Mouse (Mus musculus) megakaryocyte, embryonic 14.5 days (primary cell): ENCODE data around the gene Notch1. TPM values are rescaled to one million over a fixed set of nuclear protein-coding genes. Genes with fewer than 3 reads are reported as not detected.

ENCODE experiments used
- H3K27me3 ChIP-seq: replicated peaks from 2 replicates; pipeline ENCODE3; 2012; ENCODE audit warnings: inconsistent platforms
- H3K36me3 ChIP-seq: replicated peaks from 2 replicates; pipeline ENCODE3; 2012; ENCODE audit warnings: low read length, inconsistent platforms, mixed read lengths
- H3K4me1 ChIP-seq: 2 replicates; pipeline ENCODE4 v1.6.1; 2012; ENCODE audit warnings: inconsistent platforms
- H3K4me3 ChIP-seq: replicated peaks from 2 replicates; pipeline ENCODE3; 2012; ENCODE audit warnings: moderate library complexity, mild to moderate bottlenecking, inconsistent platforms
- H3K9me3 ChIP-seq: 2 replicates; pipeline ENCODE4 v1.6.1; 2012; ENCODE audit warnings: inconsistent platforms
- FLI1 ChIP-seq: IDR thresholded peaks from 2 replicates; pipeline ENCODE4 v1.6.1; 2012; ENCODE audit warnings: low read length, inconsistent platforms, mixed read lengths
- GATA1 ChIP-seq: IDR thresholded peaks from 3 replicates; pipeline ENCODE4 v1.6.1; 2012; ENCODE audit warnings: mixed read lengths, low read length, inconsistent platforms, borderline replicate concordance
- polyA plus RNA-seq: library from polyadenylated mRNA; stranded (reverse); fragments of >175 nt; gene quantifications from 2 replicates; pipeline ENCODE4 v1.2.3, GENCODE M21; 2012; ENCODE audit warnings: low replicate concordance; ENCODE audit not compliant: insufficient read depth

Gene Notch1
- polyA plus RNA-seq, 1 experiment, result 4.2 TPM

DNA sequence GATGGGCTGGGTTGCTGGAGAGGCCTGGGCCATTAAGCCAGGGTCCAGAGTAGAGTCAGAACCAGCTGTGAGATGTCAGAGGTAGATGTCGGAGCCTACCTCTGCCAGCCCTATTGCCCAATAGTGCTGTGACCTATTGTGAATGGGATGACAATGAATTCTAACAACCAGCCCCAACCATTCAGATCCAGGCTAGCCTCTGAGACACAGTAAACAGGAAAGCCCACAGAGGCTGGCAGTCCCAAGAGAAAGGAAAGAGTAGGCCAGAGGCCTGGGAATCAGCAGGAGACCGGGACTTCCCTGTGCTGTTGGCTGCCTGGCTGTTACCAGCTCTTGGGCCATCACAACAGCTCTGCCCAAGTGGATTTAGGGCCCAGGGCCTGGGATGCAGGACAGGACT, 1.1 kb downstream of the Notch1 start:
- Histone ChIP-seq H3K36me3 (no peaks in the 10 kb centered on the region), H3K4me1 (peaks cover 29% of the 10 kb centered on the region), H3K9me3 (peaks cover 2% of the 10 kb centered on the region), H3K4me3 (no peak overlapping the region), H3K27me3 (peaks cover 69% of the 10 kb centered on the region)
- TF ChIP-seq FLI1, result no peak
- no peak for TF ChIP-seq GATA1

DNA sequence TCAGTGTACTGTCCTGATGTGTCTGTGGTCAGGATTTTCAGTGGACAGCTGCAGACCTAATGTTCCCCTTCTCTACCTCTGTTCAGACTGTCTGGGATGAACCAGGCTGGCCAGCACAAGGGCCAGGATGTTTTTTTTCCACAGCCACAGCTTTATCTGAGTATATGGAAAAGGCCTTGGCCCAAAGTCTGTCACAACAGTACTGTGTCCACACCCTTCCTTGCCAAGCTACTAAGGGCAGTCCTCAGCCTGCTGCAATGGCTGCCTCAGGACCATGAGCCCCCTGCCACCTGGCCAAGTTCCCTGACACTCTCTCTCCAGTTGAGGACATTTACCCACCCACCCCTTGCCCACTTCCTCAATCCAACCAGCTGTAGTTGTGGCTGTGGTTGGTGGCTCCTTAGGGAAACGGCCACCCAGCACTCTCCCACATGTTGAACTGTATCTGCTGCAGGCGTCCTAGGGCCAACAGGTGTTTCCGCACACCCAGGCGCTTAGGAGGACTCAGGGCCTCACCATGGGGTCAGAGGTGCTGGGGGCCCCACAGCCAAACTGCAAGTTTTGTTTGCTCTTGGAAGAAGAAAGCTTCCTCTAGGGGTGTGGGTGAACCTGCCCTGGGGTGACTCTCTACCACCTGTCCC, 3.2 kb downstream of the Notch1 start:
- no peaks in the 10 kb centered on the region for H3K9me3 ChIP-seq
- H3K4me3 ChIP-seq, result no peak overlapping the region
- H3K36me3 ChIP-seq, result no peaks in the 10 kb centered on the region
- peaks cover 28% of the 10 kb centered on the region for H3K4me1 ChIP-seq
- TF ChIP-seq GATA1 (no peak), FLI1 (no peak)
- H3K27me3 ChIP-seq, result peaks cover 67% of the 10 kb centered on the region

DNA sequence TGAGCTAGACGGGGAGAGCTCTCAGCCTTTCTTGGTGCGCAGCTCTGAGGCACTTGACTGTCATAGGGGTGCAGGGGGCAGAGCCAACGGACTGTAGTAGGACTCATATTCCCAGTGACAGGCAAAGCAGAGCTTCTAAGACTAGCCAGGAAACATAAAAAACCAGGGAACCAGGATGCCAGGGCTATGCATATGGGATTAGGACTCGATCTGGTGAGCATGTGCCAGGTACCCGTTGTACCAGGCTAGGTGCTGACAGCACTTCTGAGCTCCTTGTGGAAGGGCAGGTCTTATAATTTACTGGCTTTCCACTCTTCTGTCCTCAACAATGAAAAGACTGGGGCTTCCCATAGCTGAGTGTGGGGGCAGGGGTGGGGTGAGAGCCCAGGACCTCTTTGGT, 7.8 kb downstream of the Notch1 start:
- no peaks in the 10 kb centered on the region for H3K36me3 ChIP-seq
- peaks cover 67% of the 10 kb centered on the region for H3K27me3 ChIP-seq
- TF ChIP-seq GATA1, result no peak
- no peak for TF ChIP-seq FLI1
- peaks cover 58% of the 10 kb centered on the region for H3K4me1 ChIP-seq
- no peaks in the 10 kb centered on the region for H3K9me3 ChIP-seq
- no peak overlapping the region for H3K4me3 ChIP-seq

DNA sequence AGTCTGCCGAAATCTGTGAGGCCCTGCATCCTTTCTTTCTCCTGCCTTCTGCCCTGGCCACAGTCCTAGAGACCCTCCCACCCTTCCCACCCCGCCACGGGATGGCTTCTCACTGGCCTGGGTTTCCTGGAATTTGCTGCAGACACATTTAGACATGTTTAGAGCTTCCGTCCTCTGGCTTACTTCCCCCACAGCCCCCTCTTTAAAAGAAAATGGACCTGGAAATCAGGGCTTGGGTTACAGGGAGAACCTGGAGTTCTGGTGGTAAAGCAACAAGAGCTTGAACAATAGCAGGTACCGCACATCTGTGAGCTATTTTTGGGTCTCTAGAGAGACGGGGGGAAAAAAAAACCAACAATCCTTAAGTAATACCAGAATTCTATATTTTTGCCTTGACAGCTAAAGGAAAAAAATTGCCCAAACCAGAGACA, 8.5 kb downstream of the Notch1 start:
- H3K4me3 ChIP-seq, result peak overlapping the region; percentile 47
- H3K4me1 ChIP-seq, result peaks cover 58% of the 10 kb centered on the region
- H3K36me3 ChIP-seq, result no peaks in the 10 kb centered on the region
- H3K27me3 ChIP-seq, result peaks cover 67% of the 10 kb centered on the region
- H3K9me3 ChIP-seq, result no peaks in the 10 kb centered on the region
- TF ChIP-seq GATA1 (no peak), FLI1 (no peak)

DNA sequence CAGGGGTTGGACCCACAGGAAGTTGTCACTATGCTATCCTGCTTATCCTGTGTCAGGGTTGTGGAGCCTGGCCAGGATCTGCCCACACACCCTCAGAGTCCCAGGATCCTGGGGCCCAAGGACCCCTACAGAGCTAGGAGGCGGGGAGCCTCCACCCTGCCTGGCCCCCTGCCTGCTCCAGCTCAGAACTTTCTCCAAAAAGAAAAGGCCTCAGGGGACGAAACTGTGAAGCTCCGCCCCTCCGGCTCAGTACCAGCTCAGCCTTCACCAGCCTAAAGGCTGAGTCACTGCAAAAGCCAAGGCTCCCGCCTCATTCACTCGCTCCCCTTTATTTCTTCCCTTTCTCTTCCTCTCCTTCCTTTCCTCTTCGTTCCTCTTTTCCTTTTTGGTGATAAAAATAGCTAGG, 9.0 kb downstream of the Notch1 start:
- Histone ChIP-seq H3K4me1 (peaks cover 60% of the 10 kb centered on the region), H3K4me3 (peak overlapping the region; percentile 83)

DNA sequence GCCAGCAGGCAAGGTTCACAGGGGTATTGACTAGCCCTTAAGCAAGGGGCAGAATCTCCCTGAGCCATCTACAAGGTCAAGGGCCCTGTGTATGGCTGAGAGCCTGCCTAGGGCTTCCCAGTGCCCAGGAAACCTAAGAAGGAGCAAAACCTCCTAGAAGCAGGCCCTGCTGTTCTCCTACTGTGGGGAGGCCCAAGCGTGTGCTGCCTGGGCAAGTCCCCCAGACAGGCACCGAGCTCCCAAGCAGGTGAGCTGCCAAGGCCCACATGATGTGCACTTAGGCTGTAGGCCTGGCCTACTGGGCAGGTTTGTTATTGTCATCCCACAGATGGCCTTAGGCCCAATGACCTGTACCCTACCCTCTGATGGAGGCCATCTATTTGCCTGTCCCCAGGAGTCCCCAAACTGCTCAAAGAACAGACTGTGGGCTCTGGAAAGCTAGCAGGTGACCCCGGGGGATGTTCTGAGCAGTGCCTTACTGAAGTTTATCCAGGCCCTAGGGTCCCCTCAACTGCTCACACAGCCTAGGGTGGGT, 9.7 kb downstream of the Notch1 start:
- Histone ChIP-seq H3K9me3 (no peaks in the 10 kb centered on the region), H3K36me3 (peaks cover under 1% of the 10 kb centered on the region), H3K4me1 (peaks cover 67% of the 10 kb centered on the region), H3K4me3 (no peak overlapping the region), H3K27me3 (peaks cover 75% of the 10 kb centered on the region)
- TF ChIP-seq FLI1 (no peak), GATA1 (no peak)

More for the DNA sequence above, 9.0 kb downstream of the Notch1 start:
- TF ChIP-seq FLI1 (no peak), GATA1 (no peak)
- no peaks in the 10 kb centered on the region for H3K9me3 ChIP-seq
- peaks cover 69% of the 10 kb centered on the region for H3K27me3 ChIP-seq
- no peaks in the 10 kb centered on the region for H3K36me3 ChIP-seq

DNA sequence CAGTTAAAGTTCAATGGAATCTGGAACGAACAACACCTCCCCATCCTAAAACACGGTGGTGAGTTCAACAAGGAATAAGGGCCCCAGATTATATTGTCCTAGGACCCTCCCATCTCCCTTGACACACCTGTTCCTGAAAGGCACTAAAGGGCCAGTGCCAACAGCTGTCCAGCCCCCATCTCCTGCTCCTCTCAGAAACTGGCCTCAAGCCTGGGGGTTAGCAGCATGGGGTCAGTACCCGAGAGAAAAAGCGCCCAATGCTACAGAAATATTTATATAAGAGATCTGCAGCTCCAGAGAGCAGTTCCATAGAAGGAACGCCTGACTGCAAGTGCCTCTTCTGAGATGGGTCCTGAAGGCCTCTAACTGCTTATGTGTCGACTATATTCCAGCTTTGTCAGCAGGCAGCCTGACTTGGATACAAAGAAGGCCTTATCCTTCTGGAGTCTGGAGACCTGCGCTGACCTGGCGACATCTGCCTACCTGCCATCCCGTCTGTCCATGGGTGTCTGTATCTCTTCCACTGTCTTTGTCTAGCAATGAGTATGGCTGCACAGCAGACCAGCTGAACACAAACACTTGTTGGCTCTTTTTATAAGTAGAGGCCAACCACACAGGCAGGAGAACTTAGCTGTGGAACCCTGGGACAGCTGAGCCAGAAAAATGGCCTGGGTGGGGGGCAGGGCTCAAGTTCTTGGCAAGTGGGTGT, 11.5 kb downstream of the Notch1 start:
- Histone ChIP-seq H3K36me3 (peaks cover 12% of the 10 kb centered on the region), H3K4me1 (peaks cover 79% of the 10 kb centered on the region), H3K9me3 (no peaks in the 10 kb centered on the region), H3K4me3 (peak overlapping the region; percentile 94), H3K27me3 (peaks cover 80% of the 10 kb centered on the region)
- TF ChIP-seq GATA1 (no peak), FLI1 (no peak)

DNA sequence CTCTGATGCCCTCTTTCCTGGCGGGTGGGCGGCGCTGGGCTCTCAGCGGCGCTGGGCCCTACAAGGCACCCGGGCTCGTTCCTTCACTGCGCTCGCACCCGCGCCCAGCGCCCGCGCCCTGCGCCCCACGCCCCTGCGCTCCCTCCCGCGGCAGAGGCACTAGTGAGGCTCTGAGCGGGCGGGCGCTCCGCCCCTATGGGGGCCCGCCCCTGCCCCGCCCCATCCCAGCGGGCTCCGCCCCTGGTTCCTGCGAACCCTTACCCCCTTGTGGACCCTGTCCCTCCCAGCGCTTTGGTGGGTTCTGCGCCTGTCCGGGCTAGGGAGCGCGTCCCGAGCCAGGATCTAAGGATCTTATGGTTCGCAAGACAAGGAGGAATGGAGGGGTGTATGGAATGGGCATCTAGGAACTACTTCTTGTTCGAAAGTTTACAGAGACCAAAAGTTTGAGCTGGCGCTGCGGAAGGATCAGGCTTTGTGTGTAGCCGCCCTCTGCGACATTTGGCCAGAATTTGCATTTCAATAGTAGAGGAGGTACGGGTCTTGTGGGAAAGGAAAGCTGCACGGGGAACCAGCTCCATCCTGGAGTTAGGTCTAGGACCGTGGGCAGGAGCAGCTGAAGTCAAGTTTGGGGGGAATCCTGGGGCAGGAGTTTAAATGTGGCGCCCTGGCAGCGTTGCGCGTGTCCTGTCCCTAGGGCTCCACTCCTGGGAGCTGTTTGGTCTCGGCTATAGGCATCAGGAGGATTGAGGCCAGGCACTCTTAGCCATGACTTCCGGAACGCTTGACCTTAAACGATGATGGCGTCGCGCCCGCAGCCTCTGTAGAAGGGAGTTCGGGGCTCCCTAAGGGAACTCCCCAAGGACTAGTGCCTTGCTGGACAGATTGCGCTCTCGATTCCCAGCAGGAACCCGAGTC, 12.5 kb downstream of the Notch1 start:
- Histone ChIP-seq H3K4me1 (peaks cover 86% of the 10 kb centered on the region), H3K4me3 (peak overlapping the region; percentile 94), H3K27me3 (peaks cover 83% of the 10 kb centered on the region), H3K36me3 (peaks cover 15% of the 10 kb centered on the region), H3K9me3 (no peaks in the 10 kb centered on the region)
- TF ChIP-seq FLI1, result no peak
- TF ChIP-seq GATA1, result no peak

DNA sequence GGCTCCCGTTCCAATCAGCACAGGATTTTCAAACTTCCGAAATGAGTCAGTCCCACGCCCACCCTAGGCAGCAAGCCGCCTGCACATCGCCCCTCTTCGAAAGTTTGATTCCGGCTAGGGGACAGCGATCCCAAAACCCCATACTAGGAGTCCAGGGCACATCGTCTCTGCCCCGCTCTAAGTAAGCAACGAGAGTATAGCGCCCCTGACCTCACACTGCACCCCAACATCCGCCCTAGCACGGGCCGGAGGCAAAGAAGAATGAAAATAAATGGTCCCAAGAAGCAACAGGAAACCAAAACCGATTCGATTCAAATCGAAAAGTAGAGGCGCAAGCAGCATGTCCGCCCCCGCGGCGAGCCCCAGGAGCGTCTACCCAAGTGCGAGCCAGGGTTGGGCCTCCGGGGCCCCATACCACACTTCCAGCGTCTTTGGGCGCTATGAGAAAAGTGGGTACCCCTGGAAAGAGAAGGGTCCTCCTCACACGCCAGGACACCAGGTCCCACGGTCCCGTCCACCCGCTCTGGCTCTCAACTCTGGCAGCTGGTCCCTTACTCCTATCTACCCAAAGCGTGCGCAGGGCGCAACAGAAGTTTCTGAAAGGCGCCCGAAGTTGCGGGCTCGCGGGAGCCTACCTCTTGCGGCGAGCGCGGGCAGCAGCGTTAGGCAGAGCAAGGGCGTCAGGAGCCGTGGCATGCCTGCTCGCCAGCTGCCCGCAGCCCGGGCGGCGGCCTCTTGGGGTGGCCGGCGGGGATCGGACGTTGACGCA, 13.4 kb downstream of the Notch1 start:
- Histone ChIP-seq H3K4me1 (peaks cover 87% of the 10 kb centered on the region), H3K9me3 (no peaks in the 10 kb centered on the region), H3K4me3 (peak overlapping the region; percentile 94), H3K27me3 (peaks cover 85% of the 10 kb centered on the region), H3K36me3 (peaks cover 18% of the 10 kb centered on the region)
- TF ChIP-seq GATA1, result no peak
- TF ChIP-seq FLI1, result no peak
